Mouse (Mus musculus) thymus, postnatal 4 days (tissue): Measurements from ENCODE around the gene Wasf2.

ENCODE experiments used
- DNase-seq: peaks from one replicate; pipeline ENCODE4 v3.0.0; 2021

Wasf2 gene

DNA sequence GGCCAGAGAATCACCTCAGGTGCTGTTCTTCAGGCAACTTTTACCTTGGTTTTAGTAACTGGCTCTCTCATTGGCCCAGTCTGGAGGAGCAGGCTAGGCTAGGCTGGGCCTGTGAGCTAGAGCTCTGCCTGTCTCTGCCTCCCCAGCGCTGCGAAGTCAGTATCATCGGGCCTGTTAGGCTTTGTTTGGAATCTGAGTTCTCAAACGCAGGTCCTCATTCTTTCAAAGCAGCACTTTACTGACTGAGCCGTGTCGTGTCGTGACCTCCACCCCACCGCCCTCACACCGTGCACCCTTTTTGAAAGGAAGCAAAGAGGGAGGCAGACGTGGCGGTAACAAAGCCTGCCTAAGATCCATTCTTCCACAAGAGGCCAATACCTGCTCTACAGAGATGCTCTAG is 914 bp upstream of the Wasf2 start:
- peak; percentile 62 for DNase-seq

DNA sequence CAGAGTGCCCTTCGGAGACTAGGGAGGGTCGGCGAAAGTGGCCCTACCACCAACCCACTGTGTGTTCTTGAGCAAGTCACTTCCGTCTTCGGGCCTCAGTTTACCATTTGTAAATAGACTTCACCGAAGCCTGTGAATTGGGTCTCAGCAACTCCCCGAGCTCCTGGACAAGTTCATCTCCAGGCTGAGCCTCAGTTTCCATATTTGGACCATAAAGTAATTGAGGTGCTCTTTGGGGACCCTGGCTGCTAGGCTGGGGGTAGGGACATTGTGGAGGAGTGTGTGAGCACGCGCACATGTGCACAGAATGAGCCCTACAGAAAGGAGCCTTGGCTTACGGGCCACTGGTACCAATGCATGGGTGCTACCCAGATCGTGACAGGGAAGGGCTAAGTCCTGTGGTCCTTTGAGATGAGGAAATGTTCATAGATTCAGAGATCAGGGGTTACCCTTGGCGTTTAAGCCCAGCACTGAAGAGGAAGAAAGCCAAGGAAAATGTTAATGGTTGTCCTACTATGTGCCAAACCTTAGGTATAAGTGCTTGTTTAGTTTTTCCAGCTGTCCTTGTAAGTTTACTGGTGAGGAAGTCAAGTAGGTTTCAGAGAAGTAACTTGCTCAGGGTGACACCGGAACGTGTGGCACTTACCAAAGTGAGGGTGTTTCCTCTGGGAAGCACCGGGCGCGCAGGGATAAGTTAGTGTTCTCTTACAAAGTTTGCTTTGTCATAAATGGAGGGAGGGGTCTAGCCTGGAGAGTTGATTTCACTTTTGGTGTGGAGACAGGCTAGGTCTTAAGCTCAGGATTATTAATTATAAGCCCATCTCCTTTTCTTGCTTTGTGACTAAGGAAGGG is 811 bp downstream of the Wasf2 start:
- DNase-seq: peak; percentile 61

DNA sequence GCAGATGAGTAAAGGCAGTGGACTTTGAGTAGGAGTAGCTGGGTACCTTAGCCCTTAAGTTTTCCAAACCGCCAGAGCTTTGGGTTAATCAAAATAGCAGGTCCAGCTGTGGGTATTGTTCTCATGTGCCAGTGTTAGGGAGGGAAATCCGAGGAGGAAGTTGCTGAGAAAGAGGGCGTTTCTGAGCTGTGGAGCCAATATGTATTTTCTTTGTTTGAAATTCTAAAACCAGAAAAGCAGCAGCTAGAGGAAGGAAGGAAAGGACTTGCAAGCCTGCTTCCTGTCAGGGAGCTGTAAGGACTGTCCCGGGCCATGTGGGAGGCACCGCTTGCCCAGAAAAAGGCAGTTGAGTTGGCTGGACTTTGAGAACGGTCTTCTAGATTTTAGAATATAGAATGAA is 1.7 kb downstream of the Wasf2 start:
- DNase-seq: peak; percentile 55

DNA sequence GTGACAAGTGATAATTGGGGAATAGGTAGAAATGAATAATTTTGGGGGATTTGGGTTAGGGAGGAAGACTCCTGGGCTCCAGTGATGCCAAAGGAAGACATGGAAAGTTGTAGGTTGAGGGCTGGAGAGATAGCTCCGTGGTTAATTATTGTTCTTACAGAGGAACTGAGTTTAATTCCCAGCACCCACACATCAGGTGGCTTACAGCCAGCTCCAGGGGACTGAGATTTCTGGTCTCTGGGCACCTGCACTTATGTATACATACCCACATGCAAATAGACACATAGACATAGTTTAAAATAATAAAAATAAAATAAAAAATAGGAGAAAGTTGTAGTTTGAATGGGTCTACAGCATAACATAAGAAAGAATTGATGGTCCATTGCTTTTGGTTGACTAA is 6.6 kb downstream of the Wasf2 start:
- no peak for DNase-seq

DNA sequence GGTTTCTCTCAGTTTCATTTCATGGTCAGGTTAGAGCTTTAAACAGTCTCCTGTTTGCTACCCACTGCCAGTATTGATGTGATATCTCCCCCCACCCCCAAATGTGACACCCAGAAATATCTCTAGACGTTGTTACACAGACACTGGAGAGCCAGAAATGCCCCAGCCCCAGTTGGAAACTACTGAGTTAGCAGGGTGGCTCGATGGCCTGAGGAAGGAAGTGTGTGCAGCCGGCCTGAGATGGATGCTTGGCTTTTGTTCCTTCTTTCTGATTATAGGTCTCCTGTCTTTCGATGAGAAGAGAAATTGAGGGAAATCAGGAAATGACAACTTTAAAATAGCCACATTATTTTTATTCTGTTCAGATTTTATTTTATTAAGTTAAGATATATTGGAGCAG is 8.7 kb downstream of the Wasf2 start:
- DNase-seq: no peak

DNA sequence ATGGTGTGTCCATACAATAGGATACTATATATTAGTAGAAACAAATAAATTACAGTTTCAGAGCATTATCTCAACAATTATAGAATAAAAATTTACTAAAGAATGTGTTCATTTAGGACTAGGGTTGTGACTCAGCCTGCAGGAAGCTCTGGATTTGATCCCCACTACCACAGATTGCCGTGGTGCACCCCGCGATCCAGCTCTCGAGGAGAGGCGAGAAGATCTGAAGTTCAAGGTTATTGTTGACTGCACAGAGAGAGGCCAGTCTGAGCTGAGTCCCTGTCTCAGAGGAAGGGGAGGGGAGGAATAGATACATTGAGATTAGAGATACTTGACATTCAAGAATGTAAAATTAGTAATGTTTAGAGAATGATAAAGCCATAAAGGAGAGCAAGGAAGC is 24.7 kb downstream of the Wasf2 start:
- no peak for DNase-seq

DNA sequence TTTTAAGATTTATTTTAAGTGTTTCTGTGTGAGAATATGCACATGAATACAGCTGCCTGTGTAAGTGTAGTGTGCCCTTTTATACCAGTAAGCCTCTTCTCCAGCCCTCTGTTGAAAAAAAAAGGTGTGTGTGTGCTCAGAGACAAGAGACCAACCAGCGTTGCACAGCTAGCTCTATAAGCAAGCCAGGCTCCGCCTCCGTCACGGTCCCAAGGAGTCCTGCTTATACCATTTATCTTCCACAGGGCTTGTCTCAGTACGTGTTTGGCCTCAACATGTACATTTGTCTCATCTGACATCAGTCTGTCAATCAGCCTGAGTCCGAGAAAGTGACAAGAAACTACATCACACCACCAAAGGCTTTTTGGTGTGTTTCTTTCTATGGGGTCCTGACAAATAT is 25.4 kb downstream of the Wasf2 start:
- DNase-seq: no peak

DNA sequence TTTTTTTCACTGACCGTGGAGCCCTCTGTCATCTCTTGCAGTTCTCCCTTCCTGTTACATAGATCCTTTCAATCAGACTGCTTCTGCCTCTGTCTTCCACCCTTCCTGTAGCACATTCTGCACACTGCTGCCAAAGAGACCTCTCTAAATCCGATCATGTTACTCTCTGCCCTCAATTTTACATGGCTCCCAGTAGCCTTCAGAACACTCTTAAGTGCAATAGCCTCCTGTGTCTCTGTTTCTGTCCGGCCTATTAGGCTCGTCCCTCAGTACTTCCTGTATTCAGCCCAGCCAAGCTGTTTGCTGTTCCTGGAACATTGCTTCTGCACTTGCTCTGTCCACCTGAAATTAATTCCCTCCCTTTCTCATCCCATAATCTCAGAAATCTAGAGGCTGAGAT is 26.1 kb downstream of the Wasf2 start:
- no peak for DNase-seq

DNA sequence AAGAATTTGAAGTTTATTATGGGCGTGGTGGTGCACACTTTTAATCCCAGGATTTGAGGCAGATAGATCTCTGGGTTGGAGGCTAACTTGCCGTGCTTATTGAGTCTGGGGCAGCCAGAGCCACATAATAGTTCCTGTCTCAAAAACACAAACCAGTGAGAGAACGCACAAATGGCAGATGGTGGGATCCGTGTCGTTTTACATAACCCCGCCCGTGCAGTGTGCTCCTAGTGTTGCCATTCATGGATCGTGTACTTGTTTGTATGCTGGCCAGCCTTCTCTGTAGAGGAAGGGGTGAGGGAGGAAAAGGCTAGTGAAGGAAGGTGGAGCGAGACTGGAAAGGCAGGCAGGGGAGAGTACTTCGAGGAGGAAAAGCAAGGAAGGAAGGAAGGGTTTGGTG is 26.5 kb downstream of the Wasf2 start:
- no peak for DNase-seq

DNA sequence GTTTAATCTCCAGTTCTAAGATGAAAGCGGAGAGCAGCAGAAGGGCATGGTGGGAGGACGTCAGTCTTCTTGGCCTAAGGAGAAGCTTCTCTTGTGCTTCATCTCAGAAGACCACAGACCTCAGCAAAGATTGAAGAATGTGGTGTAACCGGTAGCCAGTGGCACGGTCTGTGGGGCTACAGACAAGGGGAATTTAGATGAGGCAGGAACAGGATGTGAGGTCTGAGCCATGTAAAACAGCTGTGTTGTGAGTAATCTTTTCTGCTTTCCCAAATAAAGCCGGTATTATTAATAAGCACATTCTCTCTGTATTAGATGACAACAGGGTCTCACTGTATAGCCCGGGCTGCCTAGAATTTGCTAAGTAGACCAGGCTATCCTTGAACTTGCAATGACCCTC is 28.8 kb downstream of the Wasf2 start:
- DNase-seq: peak; percentile 33

DNA sequence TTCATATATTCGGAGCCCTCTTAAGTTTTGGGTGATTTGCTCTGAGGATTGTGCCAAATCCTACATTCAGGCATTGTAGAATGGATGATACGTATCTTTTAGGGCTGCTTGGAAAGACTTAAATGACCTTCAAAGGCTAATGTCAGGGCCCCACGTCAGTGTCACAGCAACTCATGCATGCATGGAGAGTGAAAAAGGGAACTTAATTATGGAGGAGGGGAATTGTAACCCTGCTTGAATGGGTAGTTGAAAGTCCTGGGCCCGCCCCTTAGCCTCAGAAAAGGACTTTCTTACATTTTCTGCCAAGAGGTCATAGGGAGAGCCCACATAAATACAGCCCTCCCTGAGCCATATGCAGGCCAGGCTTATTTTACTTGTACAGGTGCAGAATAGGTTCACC is 29.3 kb downstream of the Wasf2 start:
- DNase-seq: no peak

DNA sequence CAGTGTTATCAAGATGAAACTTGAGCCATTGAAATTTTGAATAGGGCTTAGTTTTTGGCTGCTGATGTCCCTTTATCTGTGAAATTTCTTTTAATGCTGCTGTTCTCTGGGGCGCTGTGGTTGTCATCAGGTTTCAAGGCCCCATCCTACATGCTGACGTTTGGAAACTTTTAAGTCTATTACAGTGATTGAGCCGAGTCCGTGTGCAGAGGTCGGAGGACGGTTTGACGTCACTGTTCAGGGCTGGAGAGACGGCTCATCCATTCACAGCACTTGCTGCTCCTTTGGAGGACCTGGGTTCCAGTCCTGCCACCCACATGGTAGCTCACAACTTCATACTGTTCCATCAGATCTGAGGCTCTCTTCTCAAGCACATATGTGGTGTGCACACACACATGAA is 29.9 kb downstream of the Wasf2 start:
- DNase-seq: no peak

DNA sequence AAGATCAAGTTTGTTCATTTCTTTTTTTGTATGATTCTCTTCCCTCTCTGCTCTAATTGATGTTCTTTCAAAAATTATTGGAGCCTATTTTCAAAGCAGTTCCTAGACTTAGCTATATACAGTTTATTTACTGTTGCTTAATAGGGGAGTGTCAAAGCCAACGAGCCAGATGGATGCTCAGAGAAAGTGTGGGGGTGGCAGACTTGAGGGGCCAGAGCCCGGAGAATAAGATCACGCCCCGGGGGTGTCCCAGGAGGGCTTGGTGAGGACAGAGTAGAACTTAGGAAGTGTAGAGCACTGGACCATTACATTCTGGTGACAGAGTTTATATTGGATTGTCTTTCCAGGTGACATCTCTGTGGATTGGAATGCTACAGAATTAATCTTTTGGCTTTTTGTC is 30.5 kb downstream of the Wasf2 start:
- no peak for DNase-seq

DNA sequence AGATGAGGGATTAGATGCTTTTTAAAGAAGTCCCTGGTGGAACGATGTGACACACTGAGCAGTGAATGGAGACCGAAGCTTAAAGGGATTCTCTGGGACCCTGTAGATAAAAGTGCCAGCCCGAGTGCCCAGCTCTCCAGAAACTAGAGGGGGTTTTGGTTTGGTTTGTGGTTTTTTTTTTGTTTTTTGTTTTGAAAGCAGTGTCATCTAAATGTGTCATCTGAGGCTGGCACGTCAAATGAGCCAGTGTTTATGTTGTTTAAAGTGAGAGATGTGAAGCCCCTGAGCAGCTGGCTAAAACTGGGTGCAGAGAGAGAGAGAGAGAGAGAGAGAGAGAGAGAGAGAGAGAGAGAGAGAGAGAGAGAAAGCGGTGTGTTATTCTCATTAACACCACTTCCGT is 31.9 kb downstream of the Wasf2 start:
- no peak for DNase-seq

DNA sequence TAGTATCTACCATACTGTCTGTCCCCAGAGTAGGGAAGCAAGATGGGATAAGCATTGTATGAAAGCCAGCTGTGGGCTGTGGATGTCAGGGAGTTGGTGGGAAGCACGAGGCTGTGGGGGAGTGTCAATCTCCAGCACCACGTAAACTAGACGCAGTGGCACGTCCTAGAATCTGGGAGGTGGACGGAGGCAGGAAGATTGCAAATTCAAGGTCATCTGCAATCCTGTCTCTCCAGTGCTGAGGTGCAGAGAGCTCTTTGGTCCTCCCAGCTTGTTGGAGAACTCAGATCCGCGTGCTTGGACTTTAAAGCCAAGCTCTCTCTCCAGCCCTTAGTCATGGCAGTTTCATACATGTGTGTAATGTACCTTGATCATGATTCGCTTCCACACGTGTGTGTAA is 36.5 kb downstream of the Wasf2 start:
- DNase-seq: no peak

DNA sequence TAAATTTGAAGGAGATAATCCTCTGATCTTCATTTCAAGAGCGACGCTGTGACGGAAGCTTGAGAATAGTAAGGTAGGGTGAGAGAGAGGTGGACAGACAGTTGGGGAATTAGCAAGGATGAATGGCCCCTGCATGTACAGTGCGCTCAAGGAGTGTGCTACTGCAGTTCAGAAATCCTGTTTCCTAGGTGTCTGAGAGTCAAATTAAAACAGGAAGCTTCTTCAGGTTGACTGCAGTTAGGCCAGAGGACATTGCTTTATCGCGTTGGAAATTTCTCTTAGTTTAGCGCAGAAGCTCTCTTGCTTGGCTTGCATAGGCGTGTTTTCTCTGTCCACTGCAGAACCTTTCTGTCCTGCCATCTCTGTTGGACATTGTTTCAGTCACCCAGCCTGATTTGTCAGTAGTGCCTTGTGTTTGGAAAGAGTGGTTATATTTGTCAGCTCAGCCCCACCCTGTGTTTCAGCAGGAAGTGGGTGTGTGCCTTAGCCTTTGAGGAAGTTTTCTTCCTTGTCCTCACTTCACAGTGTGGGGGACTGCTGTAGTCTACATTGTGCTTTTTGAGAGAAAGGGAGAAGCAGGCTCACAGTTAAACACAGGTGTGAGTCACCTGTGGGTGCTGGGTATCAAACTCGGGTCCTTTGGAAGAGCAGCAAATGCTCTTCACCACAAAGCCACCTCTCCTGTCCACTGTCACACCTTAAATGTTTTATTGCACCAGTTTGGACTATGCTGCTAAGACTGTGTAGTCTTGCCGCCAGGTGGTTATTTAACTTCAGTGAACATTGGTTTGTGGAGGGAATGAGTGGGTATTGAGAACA is 39.1 kb downstream of the Wasf2 start:
- peak; percentile 52 for DNase-seq

DNA sequence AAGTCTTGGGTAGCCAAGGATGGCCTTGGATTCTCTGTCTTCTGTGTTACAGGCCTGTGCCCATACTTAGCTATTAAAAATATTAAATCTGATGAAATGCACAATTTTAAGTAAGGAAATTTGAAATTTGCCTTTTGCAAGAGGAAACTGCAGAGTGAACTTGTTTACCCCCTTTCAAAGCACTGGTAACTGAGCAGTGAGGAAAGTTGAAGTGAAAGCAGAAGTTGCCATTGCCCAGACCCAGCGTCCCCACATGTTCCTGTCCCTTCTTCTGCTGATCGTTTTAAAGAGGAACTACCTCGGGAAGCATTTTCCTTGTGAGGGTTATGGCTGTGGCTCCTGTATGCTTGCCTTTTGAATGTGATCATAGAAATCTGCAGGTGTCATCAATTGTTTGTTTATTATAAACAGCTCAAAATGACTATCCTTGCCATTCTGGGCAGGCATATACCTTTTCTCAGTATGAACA is 39.8 kb downstream of the Wasf2 start:
- no peak for DNase-seq

DNA sequence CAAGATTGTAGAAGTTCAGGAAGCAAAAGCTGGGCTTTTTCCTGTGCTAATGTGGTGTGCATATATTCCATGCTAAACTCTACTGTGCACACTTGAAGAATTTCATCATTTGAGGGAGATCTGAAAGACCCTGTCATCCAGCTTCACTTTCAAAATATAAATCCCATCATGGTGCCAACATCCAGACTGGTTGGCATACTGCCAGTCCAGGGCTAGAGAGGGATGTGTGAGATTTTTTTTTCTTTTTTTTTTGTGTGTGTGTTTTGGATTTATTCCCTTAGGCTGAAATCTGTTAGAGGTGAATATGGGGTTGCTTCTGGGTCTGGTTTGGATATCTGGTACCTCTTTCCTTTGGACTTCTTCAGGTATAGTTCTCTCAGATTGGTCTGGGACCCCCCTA is 40.3 kb downstream of the Wasf2 start:
- no peak for DNase-seq

DNA sequence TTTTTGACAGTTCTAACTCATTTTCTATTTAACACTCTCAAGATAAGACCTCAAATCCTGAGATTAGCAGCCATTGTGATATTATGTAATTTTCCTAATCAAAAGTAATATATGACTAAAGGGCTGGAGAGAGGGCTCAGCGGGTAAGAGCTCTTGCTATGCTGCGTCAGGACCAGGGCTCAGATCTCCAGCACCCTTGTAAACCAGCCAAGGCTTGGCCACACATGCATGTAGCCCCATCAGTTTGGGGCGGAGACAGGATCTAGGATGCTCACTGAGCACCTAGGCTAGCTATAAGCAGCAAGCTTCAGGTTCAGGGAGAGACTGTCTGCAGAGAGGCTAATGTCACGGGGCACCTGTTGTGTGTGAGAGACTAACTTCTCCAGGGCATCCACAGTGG is 42.1 kb downstream of the Wasf2 start:
- no peak for DNase-seq

DNA sequence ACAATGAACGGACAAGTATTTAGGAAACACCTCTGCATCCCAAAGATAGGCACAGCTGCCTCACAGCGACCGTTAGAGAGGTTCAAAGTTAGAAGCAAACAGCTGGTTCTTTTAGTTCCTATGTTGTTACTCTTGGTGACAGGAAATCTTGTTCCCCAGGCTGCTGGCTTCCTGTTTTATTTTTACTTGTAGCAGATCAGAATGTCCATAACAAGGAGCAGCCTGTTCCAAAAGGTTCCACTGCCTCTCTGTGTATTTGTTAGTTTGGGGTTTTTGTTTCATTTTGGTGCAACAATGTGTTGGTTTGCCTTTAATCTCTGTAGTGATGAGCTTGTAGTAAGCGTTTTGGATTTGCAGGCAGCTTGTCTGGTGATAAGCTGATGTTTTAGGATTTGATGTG is 44.1 kb downstream of the Wasf2 start:
- DNase-seq: peak; percentile 51

DNA sequence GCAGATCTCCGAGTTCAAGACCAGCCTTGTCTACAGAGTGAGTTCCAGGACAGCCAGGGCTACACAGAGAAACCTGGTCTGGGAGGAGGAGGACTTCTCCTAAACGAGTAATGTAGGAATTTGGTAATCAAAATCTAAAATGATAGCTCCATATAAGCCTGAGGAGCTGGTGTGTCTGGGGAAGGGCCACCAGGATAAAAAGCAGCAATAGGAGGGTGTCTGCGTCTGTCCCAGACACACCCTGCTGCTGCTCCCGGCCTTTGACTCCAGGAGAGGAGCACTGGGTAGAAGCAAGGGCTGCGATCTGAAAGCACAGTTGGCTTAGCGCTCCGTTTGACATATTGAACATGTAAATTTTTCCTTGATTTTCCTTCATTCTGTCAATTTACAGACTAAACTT is 45.0 kb downstream of the Wasf2 start:
- DNase-seq: no peak

DNA sequence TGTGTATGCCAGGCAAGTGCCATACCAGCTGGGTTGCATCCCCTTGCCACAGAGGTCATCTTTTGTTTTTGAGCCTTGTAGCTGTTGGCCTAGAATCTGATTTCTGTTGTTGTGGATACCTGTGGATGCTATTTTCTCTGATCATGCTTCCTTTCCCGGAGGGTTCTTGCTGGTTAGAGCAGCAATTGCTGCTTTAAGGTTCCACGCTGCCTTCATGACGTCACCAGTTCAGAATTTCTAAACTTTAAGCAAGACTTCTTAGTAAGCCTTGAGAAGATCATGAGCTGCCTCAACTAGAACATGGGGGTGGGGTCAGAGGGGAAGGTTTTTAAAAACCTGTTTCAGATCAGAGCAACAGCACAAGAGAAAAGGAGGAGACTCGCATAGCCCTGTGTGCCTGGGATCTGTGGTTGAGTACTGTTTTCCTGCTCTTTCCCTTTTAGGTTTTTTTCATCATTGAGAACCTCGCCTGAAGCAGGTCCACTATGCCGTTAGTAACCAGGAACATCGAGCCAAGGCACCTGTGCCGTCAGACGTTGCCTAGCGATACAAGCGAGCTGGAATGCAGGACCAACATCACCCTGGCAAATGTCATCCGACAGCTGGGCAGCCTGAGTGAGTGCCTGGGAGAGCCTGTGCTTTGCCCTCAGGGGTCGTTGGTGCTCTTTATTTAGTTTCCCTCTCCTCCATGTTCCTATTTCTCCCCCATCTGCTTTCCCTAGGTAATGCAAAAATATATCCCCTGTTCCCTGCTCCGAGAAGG is 45.9 kb downstream of the Wasf2 start:
- DNase-seq: no peak

DNA sequence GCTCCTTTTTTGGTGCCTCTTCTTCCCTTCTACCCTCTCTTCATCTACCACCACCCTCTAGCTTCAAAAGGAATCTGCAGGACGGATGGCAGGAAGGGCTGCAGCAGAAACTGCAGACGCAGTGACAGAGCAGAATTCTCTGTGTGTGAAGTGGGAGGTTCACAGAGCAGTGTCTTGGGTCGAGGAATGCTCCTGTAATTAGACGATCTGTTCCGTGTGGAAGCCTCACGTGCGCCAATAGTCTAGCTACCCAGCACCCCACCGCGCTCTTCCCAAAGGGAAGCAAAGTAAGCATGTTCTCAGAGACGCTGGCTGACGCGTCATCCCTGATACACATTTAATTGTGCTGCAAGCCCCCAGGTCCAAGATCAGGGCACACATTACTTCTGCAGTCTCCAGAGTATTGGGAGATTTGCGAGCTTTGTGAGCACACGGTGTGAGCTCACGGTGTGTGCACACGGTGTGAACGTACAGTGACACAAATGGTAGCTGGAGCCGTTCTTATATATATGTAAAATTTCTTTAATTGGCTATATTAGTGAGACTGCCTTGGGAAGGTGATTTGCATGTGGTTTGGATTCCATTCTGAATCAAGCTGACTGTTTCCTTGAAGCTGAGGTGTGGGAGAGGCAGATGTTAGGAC is 46.6 kb downstream of the Wasf2 start:
- DNase-seq: no peak
